Mouse (Mus musculus) liver, adult 2 months (tissue): ENCODE measurements around the gene Flcn. TPM values are rescaled to one million over a fixed set of nuclear protein-coding genes. Genes with fewer than 3 reads are reported as not detected.
A peak's percentile ranks its signal among the peaks of the same experiment; 100 is the strongest.

Experiments used
- DNase-seq: peaks from one replicate; pipeline ENCODE4 v3.0.0-alpha.2; 2011; ENCODE audit warnings: low read depth, low spot score; ENCODE audit errors: extremely low read depth
- H3K27ac ChIP-seq: fragments of 200-500 bp; replicated peaks from 2 replicates; pipeline ENCODE4 v1.5.1; 2012; ENCODE audit warnings: low read depth, mild to moderate bottlenecking, control low read depth, inconsistent platforms, low read length; ENCODE audit not compliant: insufficient read depth
- H3K27me3 ChIP-seq: fragments of 200-500 bp; 2 replicates; pipeline ENCODE4 v1.6.1; 2012; ENCODE audit warnings: mild to moderate bottlenecking, moderate library complexity, low read length, inconsistent platforms; ENCODE audit not compliant: control insufficient read depth, insufficient read depth
- H3K36me3 ChIP-seq: fragments of 200-500 bp; 2 replicates; pipeline ENCODE4 v1.6.1; 2012; ENCODE audit warnings: low read length, inconsistent platforms; ENCODE audit not compliant: control insufficient read depth, insufficient read depth
- H3K4me1 ChIP-seq: fragments of 200-500 bp; 2 replicates; pipeline ENCODE4 v1.6.1; 2011; ENCODE audit warnings: low read length; ENCODE audit not compliant: control insufficient read depth, insufficient read depth
- H3K4me3 ChIP-seq: fragments of 200-500 bp; 2 replicates; pipeline ENCODE4 v1.5.1; 2011; ENCODE audit warnings: low read depth, mild to moderate bottlenecking, control low read depth, low read length, moderate library complexity; ENCODE audit not compliant: insufficient read depth
- H3K79me2 ChIP-seq: fragments of 200-500 bp; 2 replicates; pipeline ENCODE4 v1.6.1; 2012; ENCODE audit warnings: inconsistent platforms, mild to moderate bottlenecking, low read length, moderate library complexity; ENCODE audit not compliant: control insufficient read depth, insufficient read depth
- H3K9ac ChIP-seq: fragments of 200-500 bp; 2 replicates; pipeline ENCODE4 v1.6.1; 2012; ENCODE audit warnings: low read depth, mild to moderate bottlenecking, control low read depth, inconsistent platforms, low read length
- CTCF ChIP-seq: fragments of 200-500 bp; IDR thresholded peaks from 2 replicates; pipeline ENCODE4 v1.5.1; 2011; ENCODE audit warnings: low read depth, low read length, control low read depth
- POLR2A ChIP-seq: fragments of 200-500 bp; IDR thresholded peaks from 2 replicates; pipeline ENCODE4 v1.6.1; 2011; ENCODE audit warnings: low read length, control low read depth; ENCODE audit not compliant: insufficient read depth; ENCODE audit errors: extremely low read depth
- whole genome bisulfite sequencing: fragments of 180-500 bp; shearing (Covaris S2); methylation state at CpG from one replicate; pipeline ENCODE4 v1.1.7; 2018; 5-methylcytosine and 5-hydroxymethylcytosine counted together
- polyA plus RNA-seq: library from polyadenylated mRNA; depleted of rRNA; stranded (reverse); fragments of >200 nt; gene quantifications from 2 replicates; pipeline ENCODE4 v1.2.3, GENCODE M21; 2012
- total RNA-seq: library from RNA; depleted of rRNA; stranded (reverse); fragments of >200 nt; gene quantifications from 2 replicates; pipeline ENCODE4 v1.2.3, GENCODE M21; 2014

Flcn gene
- total and polyA plus RNA-seq, 2 experiments, result 24.6 to 31.4 TPM

DNA sequence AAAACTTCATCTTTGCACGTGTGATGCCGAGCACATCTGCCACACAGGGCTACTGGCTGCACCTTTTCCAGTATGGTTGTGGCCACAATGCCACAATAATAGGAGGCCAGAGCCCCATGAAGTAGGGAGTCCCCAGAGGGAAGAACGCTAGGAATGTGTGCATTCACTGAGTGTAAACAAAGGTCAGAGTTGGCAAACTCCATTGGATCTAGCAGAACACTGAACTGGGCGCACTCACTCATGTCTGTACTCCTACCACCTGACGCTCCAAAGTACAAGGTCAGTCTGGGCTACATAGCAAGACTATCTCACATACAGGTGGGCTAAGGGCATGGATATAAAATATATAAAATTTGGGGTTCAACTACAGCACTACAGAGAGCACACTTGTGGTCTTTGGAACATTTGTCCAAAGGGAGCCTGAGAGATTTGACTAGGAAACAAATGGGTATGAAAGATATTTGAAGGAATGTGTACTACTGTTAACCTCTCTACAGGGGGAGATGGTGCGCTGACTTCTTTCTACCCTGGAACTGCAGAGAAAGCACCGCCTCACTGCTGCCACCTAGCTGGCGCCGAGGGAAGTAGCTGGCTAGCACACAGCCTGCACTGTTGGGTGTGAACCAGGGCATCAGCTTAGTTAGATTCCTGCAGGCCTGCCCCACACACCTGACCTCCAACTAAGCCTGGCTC, 31.5 kb downstream of the Flcn start:
- Histone ChIP-seq H3K36me3 (peaks cover 6% of the 10 kb centered on the region), H3K27me3 (no peaks in the 10 kb centered on the region), H3K79me2 (no peaks in the 10 kb centered on the region), H3K4me3 (no peak overlapping the region), H3K27ac (no peak overlapping the region), H3K9ac (no peak overlapping the region), H3K4me1 (peaks cover 5% of the 10 kb centered on the region)
- DNase-seq, result peak; percentile 79
- 41% methylated on average over 9 of the region's 9 CpGs for WGBS
- no peak for TF ChIP-seq POLR2A
- TF ChIP-seq CTCF, result peak; percentile 100

DNA sequence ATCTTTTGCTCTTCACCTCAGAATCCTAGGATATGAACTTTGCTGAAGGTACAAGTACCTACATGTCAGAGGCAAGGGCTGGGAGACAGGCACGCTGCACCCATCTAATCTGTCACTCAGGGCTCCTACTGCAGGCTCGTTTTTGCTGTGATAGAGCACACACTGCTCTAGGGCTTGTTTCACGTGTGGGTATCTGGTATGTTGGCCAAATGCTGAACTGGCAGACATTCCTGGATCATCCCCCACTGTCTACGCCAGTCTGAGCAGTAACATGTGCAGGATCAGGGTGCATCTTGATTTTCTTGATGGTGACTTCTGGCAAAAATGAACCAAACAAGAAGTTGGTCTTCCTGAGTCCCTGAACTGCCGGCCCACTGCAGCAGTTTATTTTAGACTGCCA, 32.6 kb downstream of the Flcn start:
- Histone ChIP-seq H3K36me3 (peaks cover 7% of the 10 kb centered on the region), H3K4me3 (no peak overlapping the region), H3K79me2 (no peaks in the 10 kb centered on the region), H3K27ac (no peak overlapping the region), H3K27me3 (no peaks in the 10 kb centered on the region), H3K9ac (no peak overlapping the region), H3K4me1 (peaks cover 5% of the 10 kb centered on the region)
- no peak for DNase-seq
- 86% methylated on average over 5 of the region's 5 CpGs for WGBS
- TF ChIP-seq CTCF, result no peak
- no peak for TF ChIP-seq POLR2A

DNA sequence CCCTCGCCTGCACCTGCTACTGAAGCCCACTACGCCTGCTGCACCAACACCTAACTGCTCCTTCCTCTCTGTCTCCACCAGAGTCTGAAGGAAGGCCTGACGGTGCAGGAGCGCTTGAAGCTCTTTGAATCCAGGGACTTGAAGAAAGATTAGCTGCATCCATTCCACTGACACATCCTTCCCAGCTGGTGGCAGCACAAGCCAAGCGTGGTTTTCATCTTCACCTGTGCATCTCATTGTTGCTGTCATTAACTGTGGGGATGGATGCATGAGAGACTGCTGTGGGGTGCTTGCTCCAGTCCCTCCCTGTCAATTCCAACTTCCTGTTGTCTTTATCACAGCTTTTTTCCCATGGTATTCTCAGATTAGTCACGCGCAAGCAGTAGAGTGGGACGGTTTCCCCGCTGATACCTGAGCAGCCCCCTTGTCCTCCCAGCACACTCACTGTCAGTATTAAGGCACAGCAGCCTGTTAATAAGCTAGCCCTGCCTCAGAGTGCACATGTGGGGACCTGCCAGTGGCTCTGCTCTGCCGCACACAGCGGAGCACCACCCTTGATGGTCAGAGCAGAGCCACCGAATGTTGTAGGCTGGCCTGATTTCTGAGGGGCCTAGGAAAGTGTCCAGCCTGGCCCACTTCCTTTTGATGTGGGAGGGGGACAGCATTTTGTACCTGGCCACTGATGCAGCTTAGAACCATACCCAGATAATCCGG, 34.2 kb downstream of the Flcn start:
- Histone ChIP-seq H3K36me3 (peaks cover 19% of the 10 kb centered on the region), H3K9ac (no peak overlapping the region), H3K27me3 (no peaks in the 10 kb centered on the region), H3K4me3 (no peak overlapping the region), H3K79me2 (no peaks in the 10 kb centered on the region), H3K4me1 (peaks cover 5% of the 10 kb centered on the region), H3K27ac (no peak overlapping the region)
- 93% methylated on average over 13 of the region's 13 CpGs for WGBS
- no peak for TF ChIP-seq POLR2A
- no peak for TF ChIP-seq CTCF
- no peak for DNase-seq

DNA sequence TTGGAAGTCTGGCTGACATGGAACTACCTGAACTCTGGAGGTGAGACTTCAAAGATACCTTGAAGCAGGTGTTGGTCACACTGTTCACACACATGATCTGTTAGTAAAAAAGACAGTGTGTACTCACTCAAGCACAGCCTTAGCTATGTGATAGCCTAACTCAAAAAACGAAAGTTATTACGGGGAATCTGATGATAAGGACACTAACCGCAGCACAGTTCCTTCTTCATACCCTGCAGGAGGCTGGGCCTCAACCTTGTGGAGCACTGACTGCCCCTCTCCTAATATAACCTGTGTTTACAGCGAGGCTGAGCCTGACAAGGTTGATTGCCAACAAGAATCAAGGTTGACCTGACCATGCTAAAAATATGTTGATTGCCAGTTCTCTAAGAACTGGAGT, 35.3 kb downstream of the Flcn start:
- TF ChIP-seq POLR2A (no peak), CTCF (no peak)
- DNase-seq, result no peak
- Histone ChIP-seq H3K27ac (no peak overlapping the region), H3K4me1 (peaks cover 5% of the 10 kb centered on the region), H3K27me3 (no peaks in the 10 kb centered on the region), H3K9ac (no peak overlapping the region), H3K79me2 (no peaks in the 10 kb centered on the region), H3K36me3 (peaks cover 19% of the 10 kb centered on the region), H3K4me3 (no peak overlapping the region)
- 85% methylated on average over 4 of the region's 4 CpGs for WGBS

DNA sequence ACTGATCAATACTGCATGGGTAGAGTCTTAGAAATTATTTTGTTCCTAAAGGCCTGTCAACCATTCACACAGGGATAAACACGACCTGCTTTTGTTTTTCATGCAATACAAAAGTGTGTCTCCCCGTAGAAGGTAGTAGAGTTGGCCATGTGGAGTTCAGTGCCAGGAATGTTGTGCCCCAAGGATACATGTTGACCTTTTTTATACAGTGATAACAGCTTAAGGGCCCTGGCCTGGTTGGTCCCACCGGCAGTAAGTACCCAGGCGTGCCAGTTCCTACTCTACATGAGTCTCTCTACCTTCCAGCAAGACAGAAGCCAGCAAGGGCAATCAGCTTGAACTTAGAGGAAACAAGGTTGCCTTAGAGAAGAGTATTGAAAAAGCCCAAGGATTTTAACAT, 36.9 kb downstream of the Flcn start:
- Histone ChIP-seq H3K36me3 (peaks cover 27% of the 10 kb centered on the region), H3K9ac (no peak overlapping the region), H3K27ac (no peak overlapping the region), H3K4me3 (no peak overlapping the region), H3K4me1 (peaks cover 2% of the 10 kb centered on the region; the same call in 1 of the 2 replicates), H3K27me3 (no peaks in the 10 kb centered on the region), H3K79me2 (no peaks in the 10 kb centered on the region)
- DNase-seq, result no peak
- TF ChIP-seq POLR2A (no peak), CTCF (no peak)
- WGBS, result 90% methylated on average over 4 of the region's 4 CpGs

DNA sequence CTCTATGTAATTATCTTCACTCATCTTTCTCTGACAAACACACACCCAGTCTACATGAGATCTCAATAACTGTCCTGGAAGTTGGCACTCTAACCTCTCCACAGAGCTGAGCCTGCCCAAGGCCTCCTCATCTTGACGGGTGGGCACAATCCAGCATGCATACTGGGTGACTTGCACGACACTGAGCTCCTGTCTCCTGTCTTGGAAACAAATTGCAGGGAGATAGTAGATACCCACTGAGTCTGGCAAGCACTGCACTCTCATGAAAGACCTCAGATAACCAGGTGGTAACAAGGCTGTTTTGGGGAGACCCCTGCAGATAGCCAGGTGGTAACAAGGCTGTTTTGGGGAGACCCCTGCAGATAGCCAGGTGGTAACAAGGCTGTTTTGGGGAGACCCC, 37.5 kb downstream of the Flcn start:
- Histone ChIP-seq H3K27me3 (no peaks in the 10 kb centered on the region), H3K79me2 (no peaks in the 10 kb centered on the region), H3K27ac (no peak overlapping the region), H3K4me1 (no peaks in the 10 kb centered on the region), H3K36me3 (peaks cover 33% of the 10 kb centered on the region), H3K9ac (no peak overlapping the region), H3K4me3 (no peak overlapping the region)
- TF ChIP-seq CTCF (no peak), POLR2A (no peak)
- WGBS, result 89% methylated on average over 2 of the region's 2 CpGs
- DNase-seq, result no peak
